Mouse (Mus musculus): ENCODE measurements around the gene Cacnb1. TPM values are rescaled to one million over a fixed set of nuclear protein-coding genes. Genes with fewer than 3 reads are reported as not detected.

Gene Cacnb1
- polyA plus RNA-seq, 1 experiment from 2014 or later: 7.3 TPM

DNA sequence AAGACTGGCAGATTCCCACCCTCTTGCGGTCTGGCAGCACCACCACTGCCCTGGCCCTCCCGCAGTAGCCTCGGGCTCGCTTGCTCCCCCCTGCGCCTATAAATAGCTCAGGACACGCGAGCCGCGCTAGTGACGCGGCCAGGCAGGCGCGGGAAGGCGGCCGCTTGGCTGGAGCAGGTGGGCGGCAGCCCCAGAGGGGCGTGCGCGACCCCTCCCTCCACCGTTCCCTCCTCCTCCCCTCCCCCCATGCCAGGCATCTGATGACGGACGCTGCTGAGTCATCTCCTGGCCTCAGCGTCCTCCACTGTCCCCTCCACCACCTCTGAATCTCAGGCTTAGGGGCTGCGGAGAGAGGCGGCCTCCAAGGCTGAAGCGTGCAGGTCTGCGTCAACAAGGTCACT is 13.1 kb upstream of the Cacnb1 start:
- Histone ChIP-seq H3K9ac (no peak overlapping the region), H3K4me2 (peak overlapping the region; percentile 66), H3K27ac (no peak overlapping the region), H3K36me3 (peaks cover 4% of the 10 kb centered on the region), H3K9me3 (no peaks in the 10 kb centered on the region), H3K4me1 (peaks cover 14% of the 10 kb centered on the region), H3K27me3 (replicated peaks) (peaks cover 17% of the 10 kb centered on the region; the same call in 1 of the 2 replicates), H3K4me3 (replicated peaks) (peak overlapping the region; percentile 32)
- peak; percentile 45; the same call in 1 of the 2 replicates for ATAC-seq (ENCODE audit: insufficient read depth, low FRiP score, low read depth)
- 1% methylated on average over 25 of the region's 27 CpGs for WGBS

DNA sequence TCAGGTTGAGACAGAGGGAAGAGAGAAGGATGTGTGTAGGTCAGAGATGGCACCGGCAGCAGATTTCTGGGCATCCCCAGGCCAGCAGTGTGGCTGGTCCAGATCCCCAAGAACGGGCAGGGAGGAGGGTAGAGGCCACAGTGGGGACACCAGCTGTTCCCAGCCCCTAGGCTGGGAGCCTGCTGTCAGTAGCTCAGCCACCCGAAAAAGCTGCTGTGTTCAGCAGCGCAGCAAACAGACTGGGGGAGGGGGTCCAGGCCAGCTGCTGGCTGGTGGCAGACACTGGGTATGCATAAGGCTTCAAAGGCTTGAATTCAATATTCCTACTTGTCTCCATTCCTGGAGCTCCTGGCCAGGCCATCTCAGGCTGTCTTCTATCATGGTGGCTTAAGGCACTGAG is 12.0 kb upstream of the Cacnb1 start:
- H3K27me3 ChIP-seq (replicated peaks): peaks cover 17% of the 10 kb centered on the region; the same call in 1 of the 2 replicates
- peaks cover 14% of the 10 kb centered on the region for H3K36me3 ChIP-seq
- WGBS: 45% methylated on average over 4 of the region's 4 CpGs
- H3K4me1 ChIP-seq: peaks cover 14% of the 10 kb centered on the region
- no peak overlapping the region for H3K9ac ChIP-seq
- H3K27ac ChIP-seq: no peak overlapping the region
- no peak for ATAC-seq (ENCODE audit: insufficient read depth, low FRiP score, low read depth)
- H3K4me3 ChIP-seq (replicated peaks): no peak overlapping the region
- H3K4me2 ChIP-seq: no peak overlapping the region
- H3K9me3 ChIP-seq: no peaks in the 10 kb centered on the region

DNA sequence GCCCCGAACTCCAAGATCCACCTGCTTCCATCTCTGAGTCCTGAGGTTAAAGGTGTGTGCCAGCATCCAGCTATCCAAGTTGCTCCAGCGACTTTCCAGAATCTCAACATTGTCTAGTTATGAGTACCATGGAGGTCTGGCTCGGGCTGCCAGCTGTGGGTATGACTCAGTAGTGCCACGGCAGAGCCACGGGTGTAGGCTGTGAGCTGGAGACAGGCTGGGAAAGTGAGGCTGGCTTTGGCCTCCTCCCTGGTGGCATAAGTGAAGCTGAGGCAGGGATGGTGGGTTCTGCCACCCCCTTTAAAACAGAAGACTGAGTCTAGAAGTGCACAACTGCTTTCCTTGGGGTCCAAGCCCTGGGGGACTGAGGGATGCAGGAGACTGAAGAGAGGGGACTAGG is 11.2 kb upstream of the Cacnb1 start:
- Histone ChIP-seq H3K9me3 (no peaks in the 10 kb centered on the region), H3K36me3 (peaks cover 22% of the 10 kb centered on the region), H3K27me3 (replicated peaks) (peaks cover 17% of the 10 kb centered on the region; the same call in 1 of the 2 replicates), H3K4me3 (replicated peaks) (no peak overlapping the region), H3K4me2 (no peak overlapping the region), H3K9ac (no peak overlapping the region), H3K4me1 (peaks cover 14% of the 10 kb centered on the region), H3K27ac (no peak overlapping the region)
- ATAC-seq (ENCODE audit: insufficient read depth, low FRiP score, low read depth): no peak
- WGBS: 70% methylated on average over 5 of the region's 5 CpGs

DNA sequence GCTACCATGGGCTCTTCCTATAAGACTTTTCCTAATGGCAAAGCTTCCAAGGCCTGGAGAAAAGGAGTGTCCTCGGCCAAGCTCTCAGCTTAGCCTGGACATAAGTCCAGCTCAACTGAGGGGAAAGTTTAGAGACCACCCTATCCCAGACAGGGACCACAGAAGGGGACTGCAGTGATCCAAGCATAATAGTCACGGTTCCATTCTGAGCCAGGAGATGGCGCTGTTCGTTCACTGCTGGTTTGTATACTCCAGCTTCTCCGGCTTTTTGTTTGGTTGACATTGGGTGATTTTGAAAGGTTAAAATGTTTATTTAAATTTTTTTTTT is 8.6 kb upstream of the Cacnb1 start:
- Histone ChIP-seq H3K9me3 (no peaks in the 10 kb centered on the region), H3K9ac (no peak overlapping the region), H3K36me3 (peaks cover 30% of the 10 kb centered on the region), H3K4me2 (no peak overlapping the region), H3K4me3 (replicated peaks) (no peak overlapping the region), H3K27ac (no peak overlapping the region; the same call in 1 of the 2 replicates), H3K27me3 (replicated peaks) (peaks cover 6% of the 10 kb centered on the region; the same call in 1 of the 2 replicates), H3K4me1 (peaks cover 14% of the 10 kb centered on the region)
- WGBS: 6% methylated on average over 5 of the region's 5 CpGs
- ATAC-seq (ENCODE audit: insufficient read depth, low FRiP score, low read depth): no peak

DNA sequence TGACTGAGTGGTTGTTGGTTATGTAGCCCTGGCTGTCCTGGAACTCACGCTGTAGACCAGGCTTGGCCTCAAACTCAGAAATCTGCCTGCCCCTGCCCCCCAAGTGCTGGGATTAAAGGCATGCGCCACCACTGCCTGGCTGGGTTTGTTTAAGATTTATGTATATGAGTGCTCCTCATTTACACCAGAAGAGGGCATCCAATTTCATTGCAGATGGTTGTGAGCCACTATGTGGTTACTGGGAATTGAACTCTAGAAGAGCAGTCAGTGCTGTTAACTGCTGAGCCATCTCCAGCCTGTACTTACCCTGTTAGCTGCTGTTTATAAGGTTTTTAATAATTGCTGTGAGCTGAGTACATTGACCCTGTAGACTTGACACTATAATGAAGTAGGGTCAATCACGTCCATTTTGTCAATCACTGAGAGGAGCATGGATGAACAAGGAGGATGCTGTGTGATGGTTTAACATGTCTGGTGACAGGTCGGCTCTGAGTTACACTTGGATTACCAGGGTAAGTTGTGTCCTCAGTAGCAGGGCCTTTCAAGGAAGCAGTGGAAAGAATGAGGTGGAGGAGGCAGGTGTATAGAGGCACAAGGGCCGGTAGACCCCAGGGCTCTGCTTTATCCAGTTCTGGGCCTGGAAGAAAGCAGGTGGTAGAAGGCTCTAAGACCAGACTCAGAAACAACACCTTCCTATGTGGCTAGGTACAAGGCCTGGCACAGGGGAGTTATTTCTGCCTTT is 8.0 kb upstream of the Cacnb1 start:
- no peak for ATAC-seq (ENCODE audit: insufficient read depth, low FRiP score, low read depth)
- WGBS: 46% methylated on average over 5 of the region's 5 CpGs
- Histone ChIP-seq H3K4me2 (no peak overlapping the region), H3K36me3 (peaks cover 30% of the 10 kb centered on the region), H3K4me3 (replicated peaks) (no peak overlapping the region), H3K27ac (no peak overlapping the region; the same call in 1 of the 2 replicates), H3K9ac (no peak overlapping the region), H3K9me3 (no peaks in the 10 kb centered on the region), H3K27me3 (replicated peaks) (0 out of 2 replicates have a peak, but pooled peaks cover 2% of the 10 kb centered on the region), H3K4me1 (peaks cover 12% of the 10 kb centered on the region)

DNA sequence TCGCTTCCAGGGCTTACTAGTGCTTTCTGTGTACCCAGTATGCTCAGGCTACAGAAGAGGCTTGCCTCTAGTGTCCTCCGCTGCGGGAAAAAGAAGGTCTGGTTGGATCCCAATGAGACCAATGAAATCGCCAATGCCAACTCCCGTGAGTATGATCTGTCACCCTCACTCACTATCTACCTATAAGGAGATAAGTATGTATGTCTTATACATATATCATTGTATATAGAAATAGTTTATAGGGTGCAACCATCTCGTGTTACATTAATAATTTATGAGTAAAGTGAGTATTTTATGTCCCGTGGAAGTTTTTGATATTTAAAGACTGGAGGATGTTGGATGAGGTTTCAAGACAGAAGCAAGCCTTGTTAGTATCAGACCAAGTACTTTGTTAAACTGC is 5.0 kb upstream of the Cacnb1 start:
- ATAC-seq (ENCODE audit: insufficient read depth, low FRiP score, low read depth): no peak
- WGBS: 16% methylated on average over 7 of the region's 7 CpGs
- Histone ChIP-seq H3K27me3 (replicated peaks) (no peaks in the 10 kb centered on the region), H3K4me2 (peak overlapping the region; percentile 73), H3K27ac (0 out of 2 replicates have a peak overlapping the region, but pooled peaks have one; percentile 91), H3K4me3 (replicated peaks) (peak overlapping the region; percentile 87), H3K9me3 (no peaks in the 10 kb centered on the region), H3K9ac (peak overlapping the region; percentile 97), H3K4me1 (peaks cover 11% of the 10 kb centered on the region), H3K36me3 (peaks cover 30% of the 10 kb centered on the region)

DNA sequence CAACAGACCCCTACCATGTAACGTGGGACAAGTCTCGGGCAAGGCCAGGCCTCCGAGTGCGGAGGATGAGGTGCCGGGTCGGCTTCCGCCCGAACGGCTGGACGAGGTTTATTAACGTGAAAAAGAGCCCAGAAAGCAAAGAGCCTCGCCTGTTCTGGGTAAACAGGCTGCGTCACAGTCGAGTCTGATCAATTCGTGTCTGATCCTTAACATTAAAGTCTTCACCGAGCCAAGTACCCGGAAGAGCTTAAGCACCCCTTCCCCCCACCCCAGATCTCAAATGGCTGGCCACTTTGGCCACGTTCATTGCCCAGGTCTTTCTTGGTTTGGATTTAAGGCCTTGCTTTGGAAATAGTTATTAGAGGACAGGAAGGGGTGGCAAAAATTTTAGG is 4.5 kb upstream of the Cacnb1 start:
- Histone ChIP-seq H3K9me3 (no peaks in the 10 kb centered on the region), H3K27ac (peak overlapping the region; percentile 91), H3K4me1 (peaks cover 11% of the 10 kb centered on the region), H3K4me3 (replicated peaks) (peak overlapping the region; percentile 87), H3K27me3 (replicated peaks) (no peaks in the 10 kb centered on the region), H3K4me2 (peak overlapping the region; percentile 73), H3K9ac (peak overlapping the region; percentile 97), H3K36me3 (peaks cover 30% of the 10 kb centered on the region)
- no peak for ATAC-seq (ENCODE audit: insufficient read depth, low FRiP score, low read depth)
- 0% methylated on average over 18 of the region's 18 CpGs for WGBS

DNA sequence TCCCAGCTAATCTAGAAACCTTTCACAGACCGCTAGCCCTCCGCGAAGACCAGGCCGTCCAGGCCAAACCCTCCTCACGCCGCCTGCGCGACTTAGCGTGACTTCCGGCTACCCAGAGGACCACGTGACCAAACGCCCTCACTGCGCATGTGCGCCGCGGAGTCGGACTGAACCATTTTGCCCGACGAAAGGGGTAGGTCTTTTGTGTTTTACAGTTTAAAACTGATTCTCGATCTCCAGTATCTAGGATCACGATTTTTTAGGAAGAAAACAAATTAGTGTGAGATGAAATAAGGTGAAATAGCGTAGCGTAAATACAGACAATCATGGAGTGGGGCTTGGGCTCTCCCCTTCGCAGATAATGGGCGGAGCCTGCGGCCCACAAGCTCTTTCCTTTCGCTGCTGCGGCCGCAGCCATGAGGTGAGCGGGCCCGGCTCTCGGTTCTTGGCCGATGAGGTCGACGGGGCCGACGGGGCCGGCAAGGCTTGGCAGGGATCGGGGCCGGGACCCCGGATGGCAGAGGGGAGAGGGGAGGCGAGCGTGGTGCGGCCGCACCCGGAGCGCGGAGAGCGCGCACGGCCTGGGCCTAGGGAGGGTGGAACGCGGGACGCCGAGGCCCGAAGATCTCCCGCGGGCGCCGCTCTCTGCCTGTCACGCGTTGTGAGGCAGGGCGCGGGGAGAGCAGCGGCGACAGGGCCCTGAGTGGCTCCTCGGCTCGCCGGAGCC is 3.9 kb upstream of the Cacnb1 start, which contains the start of gene Rpl19:
Rpl19 (plus strand) TSS at position 141 of the 727 bp plus-strand sequence.
- under 1% methylated on average over 69 of the region's 69 CpGs for WGBS
- Histone ChIP-seq H3K9me3 (no peaks in the 10 kb centered on the region), H3K27ac (peak within 1 kb of the TSS; percentile 91), H3K4me3 (replicated peaks) (peak within 1 kb of the TSS; percentile 87), H3K4me1 (peaks cover 16% of the 10 kb centered on the region), H3K9ac (peak within 1 kb of the TSS; percentile 97), H3K4me2 (peak within 1 kb of the TSS; percentile 73), H3K36me3 (peaks cover 30% of the 10 kb centered on the region), H3K27me3 (replicated peaks) (no peaks in the 10 kb centered on the region)
- ATAC-seq (ENCODE audit: insufficient read depth, low FRiP score, low read depth): peak; percentile 75

DNA sequence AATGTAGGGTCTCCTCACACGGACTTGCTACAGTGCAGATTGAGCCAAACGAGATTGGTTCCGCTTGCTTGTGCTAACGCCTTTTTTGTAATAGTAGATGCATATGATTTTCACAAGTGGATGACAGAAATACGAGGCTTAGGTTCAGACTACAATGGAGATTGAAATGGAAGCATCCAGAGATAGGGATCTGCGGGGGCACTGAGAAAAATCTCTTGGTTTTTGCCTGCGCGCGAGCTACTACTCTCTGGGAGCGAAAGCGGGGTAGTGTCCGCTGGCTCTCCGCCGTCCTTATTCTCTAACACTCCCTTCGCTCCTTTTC is 3.4 kb upstream of the Cacnb1 start:
- WGBS: 5% methylated on average over 15 of the region's 15 CpGs
- peaks cover 22% of the 10 kb centered on the region for H3K4me1 ChIP-seq
- ATAC-seq (ENCODE audit: insufficient read depth, low FRiP score, low read depth): no peak
- peak overlapping the region; percentile 73 for H3K4me2 ChIP-seq
- no peaks in the 10 kb centered on the region for H3K9me3 ChIP-seq
- H3K4me3 ChIP-seq (replicated peaks): peak overlapping the region; percentile 87
- H3K27ac ChIP-seq: peak overlapping the region; percentile 91
- H3K27me3 ChIP-seq (replicated peaks): no peaks in the 10 kb centered on the region
- H3K36me3 ChIP-seq: peaks cover 28% of the 10 kb centered on the region
- H3K9ac ChIP-seq: peak overlapping the region; percentile 97

DNA sequence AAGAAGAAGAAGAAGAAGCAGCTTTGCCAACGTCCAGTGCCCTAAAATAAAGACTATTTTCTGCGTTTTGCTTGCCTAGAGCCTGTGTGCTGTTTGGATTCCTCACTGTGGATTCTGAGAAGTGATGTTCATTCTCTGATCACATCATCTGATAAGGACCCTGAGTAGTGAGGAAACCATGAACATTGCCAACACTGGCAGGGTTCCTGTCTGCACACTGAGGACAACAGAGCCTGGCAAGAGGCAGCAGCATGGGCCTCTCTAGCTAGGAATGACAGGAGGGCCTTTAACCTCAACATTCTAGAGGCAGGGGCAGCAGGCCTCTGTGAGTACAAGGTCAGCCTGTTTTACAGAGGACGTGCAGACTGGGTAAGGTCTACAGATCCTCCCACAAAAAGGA is 1.7 kb upstream of the Cacnb1 start:
- H3K9ac ChIP-seq: no peak overlapping the region
- H3K4me2 ChIP-seq: no peak overlapping the region
- peaks cover 38% of the 10 kb centered on the region for H3K4me1 ChIP-seq
- 84% methylated on average over 3 of the region's 3 CpGs for WGBS
- H3K9me3 ChIP-seq: no peaks in the 10 kb centered on the region
- peaks cover 12% of the 10 kb centered on the region for H3K36me3 ChIP-seq
- ATAC-seq (ENCODE audit: insufficient read depth, low FRiP score, low read depth): no peak
- H3K27me3 ChIP-seq (replicated peaks): no peaks in the 10 kb centered on the region
- no peak overlapping the region for H3K4me3 ChIP-seq (replicated peaks)
- no peak overlapping the region for H3K27ac ChIP-seq

DNA sequence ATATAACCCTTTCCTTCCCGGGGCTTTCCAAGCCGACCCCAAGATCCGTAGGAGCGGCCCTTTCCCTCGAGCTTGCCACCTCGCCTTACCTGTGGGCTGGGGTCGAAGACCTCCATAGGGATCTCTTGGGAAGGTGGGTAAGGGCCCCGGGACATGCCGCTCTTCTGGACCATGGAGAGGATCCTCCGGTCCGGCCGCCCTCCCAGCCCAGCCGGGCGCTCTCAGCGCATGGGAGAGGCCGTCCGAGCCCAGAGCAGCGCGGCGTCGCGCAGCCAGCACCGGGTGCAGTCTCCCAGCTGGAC is 630 bp downstream of the Cacnb1 start:
- H3K36me3 ChIP-seq: no peaks in the 10 kb centered on the region
- ATAC-seq (ENCODE audit: insufficient read depth, low FRiP score, low read depth): no peak; the same call in 1 of the 2 replicates
- peak overlapping the region; percentile 95 for H3K4me2 ChIP-seq
- no peaks in the 10 kb centered on the region for H3K27me3 ChIP-seq (replicated peaks)
- no peaks in the 10 kb centered on the region for H3K9me3 ChIP-seq
- peak overlapping the region; percentile 77 for H3K4me3 ChIP-seq (replicated peaks)
- H3K27ac ChIP-seq: peak overlapping the region; percentile 84
- H3K4me1 ChIP-seq: peaks cover 43% of the 10 kb centered on the region
- H3K9ac ChIP-seq: peak overlapping the region; percentile 83
- 1% methylated on average over 23 of the region's 23 CpGs for WGBS

DNA sequence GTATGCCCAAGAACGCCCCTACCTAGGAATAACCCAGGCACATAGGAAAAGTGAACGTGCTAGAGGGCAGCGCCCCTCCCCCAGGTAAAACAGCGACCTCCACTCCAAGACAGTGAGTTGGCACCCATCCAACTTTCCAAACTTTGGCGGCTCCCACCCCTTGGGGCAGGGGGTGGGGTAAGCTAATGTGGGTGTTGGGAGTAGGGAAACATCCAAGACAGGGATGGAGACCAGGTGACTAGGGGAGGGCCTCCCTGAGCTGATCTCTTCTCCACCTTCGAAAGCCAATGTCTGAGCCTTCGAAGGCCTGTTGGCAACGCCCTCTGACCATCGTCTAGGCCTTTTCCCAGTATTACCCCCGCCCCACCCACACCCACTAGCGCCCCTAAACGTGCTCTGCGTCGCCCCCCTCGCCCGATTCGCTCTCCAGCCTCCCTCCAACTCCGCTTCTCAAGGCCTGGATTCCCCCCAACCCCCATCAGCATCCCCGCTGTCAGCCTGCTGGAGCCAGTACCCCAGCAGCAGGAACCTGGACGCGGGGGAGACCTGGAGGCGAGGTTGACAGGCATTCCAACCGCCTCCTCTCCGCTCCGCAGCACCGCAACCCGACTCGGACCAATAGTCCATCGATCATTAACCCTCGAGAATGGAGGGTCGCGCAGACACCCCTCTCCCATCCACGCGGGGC is 1.1 kb downstream of the Cacnb1 start:
- H3K36me3 ChIP-seq: no peaks in the 10 kb centered on the region
- H3K4me2 ChIP-seq: peak overlapping the region; percentile 95
- peaks cover 43% of the 10 kb centered on the region for H3K4me1 ChIP-seq
- H3K9me3 ChIP-seq: no peaks in the 10 kb centered on the region
- peak overlapping the region; percentile 77 for H3K4me3 ChIP-seq (replicated peaks)
- peak overlapping the region; percentile 83 for H3K9ac ChIP-seq
- H3K27me3 ChIP-seq (replicated peaks): no peaks in the 10 kb centered on the region
- no peak for ATAC-seq (ENCODE audit: insufficient read depth, low FRiP score, low read depth)
- WGBS: 4% methylated on average over 34 of the region's 34 CpGs
- H3K27ac ChIP-seq: peak overlapping the region; percentile 84
